Mouse (Mus musculus): Measurements from ENCODE around the gene Tasp1.
"Not testable (repeated sequence)": the region's sequence is repeated elsewhere in the genome, so short reads cannot be mapped to it uniquely, and the experiment has no call there.

The Tasp1 gene

GRCm38 (mm10) chr2:140066353-140067314, at the start of gene Tasp1:
Tasp1 (minus strand) TSS chr2:140066805.
- peak; percentile 91 for DNase-seq

DNA sequence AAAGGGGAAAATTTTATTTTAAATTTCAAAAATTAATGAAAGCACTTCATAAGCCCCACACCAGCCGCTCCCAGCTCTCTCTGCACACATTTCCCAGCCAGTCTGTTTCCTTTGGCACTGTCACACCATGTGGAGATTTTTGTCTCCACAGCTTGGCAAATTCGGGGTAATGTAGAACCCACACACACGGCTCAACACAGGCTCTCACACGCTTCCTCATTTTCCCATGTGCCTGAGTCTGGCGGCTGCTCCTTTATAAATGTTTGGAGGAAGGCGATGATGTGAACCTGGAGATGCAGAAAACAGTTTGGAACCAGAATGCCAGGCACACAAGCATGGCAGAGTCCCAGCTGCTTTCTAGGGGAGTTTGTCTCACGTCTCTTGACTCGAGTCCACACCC, 47.2 kb upstream of the Tasp1 start:
- DNase-seq = no peak

GRCm38 (mm10) chr2:140108945-140109344, 42.3 kb upstream of the Tasp1 start:
- DNase-seq = no peak

- DNase-seq = no peak
Measured at GRCm38 (mm10) chr2:140107641-140108040, 41.0 kb upstream of the Tasp1 start.

- no peak for DNase-seq
Measured at GRCm38 (mm10) chr2:140104951-140105350, 38.3 kb upstream of the Tasp1 start.

DNA sequence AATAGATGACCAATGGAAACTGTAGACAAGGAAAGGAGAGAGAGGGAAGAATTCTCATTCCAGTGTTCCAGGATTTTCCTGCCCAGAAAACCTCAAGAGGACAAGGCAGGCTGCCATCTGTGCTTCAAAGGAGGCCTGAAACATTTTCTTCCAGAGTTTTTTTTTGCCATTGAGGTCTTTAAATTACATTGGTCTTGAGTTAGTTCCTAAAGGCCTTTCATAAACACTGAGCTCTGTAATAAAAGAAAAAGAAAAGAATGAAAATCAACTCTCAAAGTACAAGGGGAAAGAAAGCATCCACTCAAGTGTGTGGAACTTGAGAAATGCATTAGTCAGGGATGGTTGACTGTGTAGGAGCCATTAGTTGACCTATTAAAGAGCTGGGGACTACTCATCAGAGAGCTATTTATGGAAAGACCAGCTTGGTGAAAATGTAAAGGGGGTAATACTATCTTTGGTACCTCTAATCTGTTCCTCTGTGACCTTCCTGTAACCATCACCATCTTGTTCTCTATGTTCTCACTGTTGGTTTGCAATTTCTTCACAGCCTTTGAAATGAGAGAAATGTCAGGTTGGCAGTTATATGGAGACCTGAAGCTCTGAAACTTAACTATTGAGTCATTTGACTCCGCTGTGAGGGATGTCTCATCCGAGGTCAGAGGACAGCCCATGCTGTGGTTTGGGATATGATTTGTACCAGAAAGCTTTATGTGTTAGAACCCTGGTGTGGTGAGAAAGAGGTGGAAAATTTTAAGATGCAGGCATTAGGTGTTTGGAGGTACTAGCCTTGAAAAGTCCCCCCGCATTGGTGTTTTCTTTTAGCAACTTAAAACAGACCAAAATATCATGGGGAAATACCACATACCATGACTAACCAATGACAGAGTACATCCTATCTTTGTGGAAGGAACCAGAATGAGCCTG, 34.2 kb upstream of the Tasp1 start:
- DNase-seq = no peak

DNA sequence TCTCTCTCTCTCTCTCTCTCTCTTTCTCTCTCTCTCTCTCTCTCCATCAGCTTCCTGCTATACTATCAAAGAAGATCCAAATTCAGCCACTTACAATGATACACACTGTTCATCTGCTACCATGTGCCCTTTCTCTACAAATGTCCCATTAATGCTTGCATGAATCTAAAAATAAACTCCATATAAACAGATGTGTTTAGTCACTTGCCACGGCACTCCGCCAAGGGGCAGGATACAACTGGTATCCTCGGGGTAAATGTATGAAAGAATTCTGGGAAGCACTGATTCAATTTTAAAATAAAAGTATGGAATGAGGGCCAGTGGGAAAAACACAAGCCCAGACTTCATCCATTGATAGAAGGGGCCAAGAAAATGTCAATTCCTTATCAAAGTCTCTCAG, 33.4 kb upstream of the Tasp1 start:
- DNase-seq = no peak

- DNase-seq = no peak
Measured at GRCm38 (mm10) chr2:140097131-140097591, 30.6 kb upstream of the Tasp1 start.

DNA sequence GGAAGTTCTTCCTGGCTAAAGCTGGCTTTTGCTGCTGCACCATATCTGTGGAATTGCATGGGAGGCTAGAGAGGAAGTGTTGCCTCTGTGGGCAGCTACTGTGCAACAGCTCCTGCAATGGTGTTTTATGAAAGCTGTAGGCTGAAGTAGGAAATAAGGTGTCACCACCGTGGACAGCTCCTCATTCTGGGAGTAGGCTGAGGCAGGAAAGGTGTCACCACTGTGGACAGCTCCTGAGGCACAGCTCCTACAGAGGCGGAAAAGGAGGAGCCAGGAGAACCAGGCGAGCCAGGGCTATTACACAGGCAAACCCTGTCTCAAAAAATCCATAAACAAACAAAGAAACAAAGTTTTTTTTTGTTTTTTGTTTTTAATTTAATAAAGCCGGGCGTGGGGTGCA, 29.4 kb upstream of the Tasp1 start:
- DNase-seq = no peak

DNA sequence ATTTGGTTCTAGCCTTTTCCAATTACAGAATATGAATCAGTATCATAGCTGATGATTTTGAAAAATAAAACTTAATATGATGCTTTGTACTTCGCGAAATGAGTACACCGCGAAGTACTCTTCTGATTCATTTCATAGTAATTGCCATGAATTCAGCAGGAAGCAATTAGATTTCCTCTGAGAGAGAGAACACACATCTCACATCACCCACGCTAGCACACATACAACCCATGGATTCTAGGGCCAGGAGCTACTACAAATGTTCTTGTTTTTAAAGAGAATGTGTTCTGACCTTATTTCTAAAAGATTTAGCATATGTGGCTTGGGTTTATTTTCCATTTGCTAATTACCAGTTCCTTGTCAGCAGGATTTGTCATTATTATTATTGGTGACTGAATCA, 26.8 kb upstream of the Tasp1 start:
- DNase-seq = no peak

DNA sequence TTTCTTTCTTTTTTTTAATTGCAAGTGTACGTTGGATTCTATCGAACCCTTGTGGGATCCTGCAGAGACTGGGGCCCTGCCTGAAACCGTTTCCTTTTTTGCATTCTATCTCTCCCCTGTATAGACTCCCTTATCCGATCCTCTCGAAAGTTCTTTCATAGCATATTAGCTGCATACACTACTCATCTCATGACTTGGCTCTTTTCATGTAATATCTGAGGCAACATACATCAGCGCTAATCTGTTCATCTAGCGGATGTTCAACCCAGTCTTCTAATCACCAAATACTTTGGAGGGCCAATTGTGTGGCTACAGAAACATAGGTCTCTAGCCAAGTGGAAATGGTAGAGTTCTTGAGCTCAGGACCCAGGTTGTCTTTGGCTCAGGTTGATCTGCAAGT, 17.6 kb upstream of the Tasp1 start:
- DNase-seq = no peak

GRCm38 (mm10) chr2:140080747-140081577, 14.4 kb upstream of the Tasp1 start:
- DNase-seq = no peak

- DNase-seq = not testable (repeated sequence)
Measured at GRCm38 (mm10) chr2:140079284-140079683, 12.7 kb upstream of the Tasp1 start.

DNA sequence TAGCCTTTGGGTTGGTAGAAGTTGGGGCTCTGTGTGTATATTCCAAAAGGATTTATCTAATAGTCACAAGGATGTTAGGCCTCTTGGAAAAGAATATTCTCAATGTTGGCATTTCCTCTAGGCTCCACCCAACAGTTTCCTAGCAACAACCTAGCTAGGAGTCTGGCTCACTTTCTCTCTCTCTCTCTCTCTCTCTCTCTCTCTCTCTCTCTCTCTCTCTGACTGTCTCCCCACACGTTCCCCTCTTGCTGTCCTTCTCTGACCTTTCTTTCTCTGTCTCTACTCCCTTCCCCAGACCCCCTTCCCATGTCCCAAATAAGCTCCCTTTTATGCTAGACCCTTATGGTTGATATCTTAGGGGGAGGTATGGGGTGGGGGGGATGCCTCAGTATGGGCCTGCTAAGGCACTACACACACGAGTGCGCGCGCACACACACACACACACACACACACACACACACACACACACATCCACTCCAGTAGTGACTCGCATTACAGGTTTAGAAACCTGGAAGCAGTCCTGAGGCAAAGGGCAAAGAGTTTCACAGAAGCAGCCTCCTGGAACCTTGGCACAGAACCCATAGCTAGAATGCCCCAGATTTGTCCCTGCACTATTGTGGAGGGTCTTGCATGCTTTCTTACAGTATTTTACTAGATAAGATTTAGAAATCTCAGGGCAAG, 12.1 kb upstream of the Tasp1 start:
- peak; percentile 46 for DNase-seq

DNA sequence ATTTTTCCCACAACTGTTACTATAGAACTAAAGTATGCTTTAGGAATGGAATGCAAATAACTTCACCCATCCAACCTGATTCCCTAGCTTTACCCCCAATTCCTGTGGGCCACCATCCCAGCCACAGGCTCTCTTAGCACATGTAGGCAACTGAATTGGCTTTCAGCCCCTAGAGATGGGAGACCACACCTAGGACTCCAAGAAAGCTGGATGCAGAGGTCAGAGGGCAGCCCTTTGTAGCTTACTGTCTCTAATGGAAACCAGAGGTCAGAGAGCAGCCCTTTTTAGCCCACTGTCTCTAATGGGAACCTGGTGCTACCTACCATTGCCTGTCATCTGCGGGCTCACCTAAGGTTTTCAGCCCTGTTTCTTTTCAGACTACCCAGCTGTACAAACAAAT, 10.9 kb upstream of the Tasp1 start:
- peak; percentile 16 for DNase-seq

DNA sequence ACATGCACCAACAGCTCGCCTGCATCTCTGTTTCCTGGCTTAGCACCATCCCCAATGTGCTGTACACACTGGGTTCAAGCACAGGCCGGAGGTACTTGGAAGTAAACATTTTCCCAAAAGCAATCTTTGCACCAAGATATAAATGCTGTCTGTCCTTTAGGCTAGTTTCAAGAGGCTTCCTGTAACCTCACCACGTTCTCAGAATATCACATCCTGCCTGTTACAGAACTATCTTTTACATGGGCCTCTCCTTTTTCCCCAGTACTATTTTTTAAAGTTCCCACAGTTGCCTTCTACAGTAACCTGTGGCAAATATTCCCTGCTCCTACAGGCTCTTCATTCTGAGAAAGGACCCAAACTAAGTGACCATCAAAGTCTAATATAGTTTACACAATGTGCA, 8.5 kb upstream of the Tasp1 start:
- no peak for DNase-seq

DNA sequence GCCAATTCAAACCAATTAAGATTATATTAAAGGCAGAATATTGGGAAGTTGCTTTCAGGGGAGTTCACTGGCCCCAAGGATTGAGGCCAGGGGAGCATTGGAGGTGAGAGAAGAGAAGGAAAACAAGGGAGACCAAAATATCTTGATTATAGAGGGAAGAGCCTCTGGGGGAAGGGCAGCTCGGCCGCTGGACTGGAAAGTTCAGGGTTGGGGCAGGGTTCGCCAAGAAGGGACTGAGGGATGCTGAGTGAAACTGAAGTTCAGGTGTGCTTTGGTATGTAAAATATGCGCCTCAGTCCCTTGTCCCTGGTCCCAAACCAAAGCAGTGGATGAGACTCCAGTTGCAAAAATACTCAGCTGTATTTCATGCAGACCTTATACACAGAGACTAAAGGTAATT, 911 bp upstream of the Tasp1 start:
- DNase-seq = peak; percentile 14

DNA sequence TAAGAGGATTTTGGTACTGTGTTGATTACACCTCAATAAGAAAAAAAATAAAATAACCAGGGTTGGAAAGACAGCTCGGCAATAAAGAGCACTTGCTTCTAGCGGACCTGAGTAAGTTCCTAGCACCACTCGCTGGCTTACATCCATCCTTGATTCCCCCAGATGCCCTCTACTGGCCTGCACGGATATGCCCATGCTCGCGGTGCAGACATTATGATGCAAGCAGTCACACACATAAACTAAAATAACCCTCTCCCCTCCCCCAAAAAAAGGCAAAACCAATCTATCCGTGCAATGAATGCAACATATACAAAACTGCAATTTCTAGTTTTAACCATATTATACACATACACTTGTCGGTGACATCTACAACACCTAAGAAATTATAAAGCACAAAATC, 929 bp downstream of the Tasp1 start:
- DNase-seq = no peak

DNA sequence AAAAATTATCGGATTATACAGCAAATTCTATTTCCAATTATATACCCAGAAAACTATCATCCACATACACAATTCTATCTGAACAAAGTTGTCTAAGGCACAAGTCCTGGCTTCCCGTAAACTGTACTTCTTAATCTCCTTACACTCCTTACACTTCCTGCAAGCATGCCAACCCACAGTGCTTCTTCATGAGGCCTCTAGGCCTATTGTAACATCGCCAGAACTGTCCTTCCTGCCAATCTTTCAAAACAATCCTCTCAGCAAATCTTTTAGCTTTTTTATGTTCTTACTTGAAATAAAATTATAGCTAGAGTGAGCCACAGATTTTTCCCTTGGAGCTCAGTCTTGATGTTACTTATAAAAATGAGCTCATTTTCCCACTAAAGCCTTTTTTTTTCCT, 5.1 kb downstream of the Tasp1 start:
- DNase-seq = no peak

DNA sequence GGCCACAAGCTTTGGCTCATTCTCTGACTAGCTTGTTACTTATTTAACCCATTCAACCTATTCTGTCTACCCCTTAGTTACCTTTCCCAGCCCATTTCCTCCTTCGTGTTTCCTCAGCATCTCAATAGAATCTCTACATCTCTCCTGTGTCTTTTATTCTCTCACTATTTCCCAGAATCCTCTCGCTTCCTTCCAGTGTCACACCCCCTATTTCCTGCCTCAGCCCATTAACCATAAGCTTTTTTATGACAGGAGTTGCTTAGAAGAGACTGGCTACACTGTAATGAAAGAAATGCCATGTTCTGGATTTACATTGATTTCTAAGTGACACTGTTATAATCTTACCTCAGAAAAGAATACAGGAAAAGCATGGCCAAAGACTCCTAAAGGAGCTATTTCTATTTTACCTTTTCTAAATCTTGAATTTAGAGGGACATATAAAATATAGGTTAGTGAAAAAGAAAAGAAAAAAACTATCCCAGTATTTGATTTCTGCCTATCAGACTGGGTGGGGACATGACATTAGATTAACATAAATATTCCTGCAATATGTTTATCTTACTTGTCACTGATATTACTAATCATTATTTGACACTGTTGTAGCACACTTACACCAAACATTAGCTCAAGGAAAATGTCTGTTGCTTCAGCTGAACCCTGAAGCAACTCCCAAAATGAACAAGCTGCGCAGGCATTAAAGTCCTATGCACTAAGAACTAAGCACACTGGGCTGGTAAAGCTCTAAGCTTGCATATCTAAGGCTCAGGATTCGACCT, 6.3 kb downstream of the Tasp1 start:
- no peak for DNase-seq

GRCm38 (mm10) chr2:140058125-140058524, 8.5 kb downstream of the Tasp1 start:
- no peak for DNase-seq
